Mouse (Mus musculus): Measurements from ENCODE around the gene St7.

DNA sequence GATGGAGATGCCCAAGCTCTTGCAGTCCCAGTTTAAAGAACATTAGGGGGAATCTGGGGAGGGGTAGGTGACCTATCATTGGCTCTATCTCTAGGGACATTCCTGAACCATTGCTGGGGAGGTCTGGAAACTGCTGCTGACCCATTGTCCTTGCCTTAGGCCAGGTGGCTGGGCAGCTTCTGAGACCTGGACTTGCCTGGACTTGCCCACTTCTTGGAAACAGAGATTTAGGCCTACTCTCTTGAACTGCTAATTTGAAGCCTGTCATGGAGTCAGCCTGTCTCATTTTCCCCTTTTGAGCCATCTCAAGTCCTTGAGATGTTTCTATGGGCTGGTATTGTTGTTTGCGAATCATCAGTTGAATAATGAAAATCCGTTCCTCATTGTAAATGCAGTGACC is 130.9 kb downstream of the St7 start:
- TF ChIP-seq POLR2A (IDR thresholded peaks at IDR 0.05; ENCODE audit: insufficient read length, low read depth) = no peak
- TF ChIP-seq USF1 (IDR thresholded peaks at IDR 0.05; ENCODE audit: low read depth) = no peak
- no peak for TF ChIP-seq MAX (IDR thresholded peaks at IDR 0.05; ENCODE audit: low read depth)
- TF ChIP-seq REST (IDR thresholded peaks at IDR 0.05; ENCODE audit: insufficient read depth, insufficient read length) = no peak
- TF ChIP-seq POLR2AphosphoS2 (IDR thresholded peaks at IDR 0.05; ENCODE audit: insufficient read length, low read depth) = no peak
- TF ChIP-seq MYOG (IDR thresholded peaks at IDR 0.05; ENCODE audit: control insufficient read depth in 1 of 3, insufficient read depth in 1 of 3, insufficient read length in 2 of 3, low read depth in 2 of 3) = no peak
- TF ChIP-seq CEBPB (IDR thresholded peaks at IDR 0.05; ENCODE audit: insufficient read depth, poor library complexity, severe bottlenecking) = no peak
- no peak for TF ChIP-seq TCF12 (IDR thresholded peaks at IDR 0.05; ENCODE audit: insufficient read depth, poor library complexity, severe bottlenecking)
- TF ChIP-seq TCF3 (IDR thresholded peaks at IDR 0.05; ENCODE audit: insufficient read length, low read depth) = no peak
- TF ChIP-seq E2F4 (IDR thresholded peaks at IDR 0.05; ENCODE audit: insufficient read depth) = no peak
- no peak for TF ChIP-seq MYOD1 (IDR thresholded peaks at IDR 0.05; ENCODE audit: control insufficient read depth in 1 of 3, insufficient read length in 2 of 3, low read depth in 2 of 3)
